Mouse (Mus musculus): Measurements from ENCODE around the gene Sox5.

The Sox5 gene

GRCm38 (mm10) chr6:144781431-144782030 lies at the start of gene Sox5:
Gene Sox5 (minus strand): TSS chr6:144781977.
- peak; percentile 35 to 49 for DNase-seq (ENCODE audit: low spot score in 2 of 2)

- DNase-seq (ENCODE audit: low spot score in 2 of 2) = no peak
Observed at GRCm38 (mm10) chr6:144825018-144825602, 43.3 kb upstream of the Sox5 start.

GRCm38 (mm10) chr6:144824153-144824552 lies 42.4 kb upstream of the Sox5 start:
- no peak for DNase-seq (ENCODE audit: low spot score in 2 of 2)

- DNase-seq (ENCODE audit: low spot score in 2 of 2) = no peak
Observed at GRCm38 (mm10) chr6:144822594-144822993, 40.8 kb upstream of the Sox5 start.

- DNase-seq (ENCODE audit: low spot score in 2 of 2) = no peak
Observed at GRCm38 (mm10) chr6:144821019-144821418, 39.2 kb upstream of the Sox5 start.

- no peak for DNase-seq (ENCODE audit: low spot score in 2 of 2)
Observed at GRCm38 (mm10) chr6:144818016-144818415, 36.2 kb upstream of the Sox5 start.

- no peak for DNase-seq (ENCODE audit: low spot score in 2 of 2)
Observed at GRCm38 (mm10) chr6:144817329-144817932, 35.7 kb upstream of the Sox5 start.

- no peak for DNase-seq (ENCODE audit: low spot score in 2 of 2)
Observed at GRCm38 (mm10) chr6:144815542-144815941, 33.8 kb upstream of the Sox5 start.

GRCm38 (mm10) chr6:144814931-144815364 lies 33.2 kb upstream of the Sox5 start:
- peak; percentile 19 to 32 for DNase-seq (ENCODE audit: low spot score in 2 of 2)

- no peak for DNase-seq (ENCODE audit: low spot score in 2 of 2)
Observed at GRCm38 (mm10) chr6:144804321-144804720, 22.5 kb upstream of the Sox5 start.

GRCm38 (mm10) chr6:144803063-144803462 lies 21.3 kb upstream of the Sox5 start:
- DNase-seq (ENCODE audit: low spot score in 2 of 2) = no peak

- DNase-seq (ENCODE audit: low spot score in 2 of 2) = no peak
Observed at GRCm38 (mm10) chr6:144794356-144794755, 12.6 kb upstream of the Sox5 start.

GRCm38 (mm10) chr6:144792871-144793270 lies 11.1 kb upstream of the Sox5 start:
- no peak for DNase-seq (ENCODE audit: low spot score in 2 of 2)

GRCm38 (mm10) chr6:144783295-144783694 lies 1.5 kb upstream of the Sox5 start:
- DNase-seq (ENCODE audit: low spot score in 2 of 2) = no peak

- DNase-seq (ENCODE audit: low spot score in 2 of 2) = no peak
Observed at GRCm38 (mm10) chr6:144782866-144783265, 1.1 kb upstream of the Sox5 start.

- no peak for DNase-seq (ENCODE audit: low spot score in 2 of 2)
Observed at GRCm38 (mm10) chr6:144782031-144782857, 467 bp upstream of the Sox5 start.

GRCm38 (mm10) chr6:144780608-144781285 lies 1.0 kb downstream of the Sox5 start:
- DNase-seq (ENCODE audit: low spot score in 2 of 2) = no peak

- no peak for DNase-seq (ENCODE audit: low spot score in 2 of 2)
Observed at GRCm38 (mm10) chr6:144779945-144780607, 1.7 kb downstream of the Sox5 start.

GRCm38 (mm10) chr6:144777356-144778035 lies 4.3 kb downstream of the Sox5 start:
- no peak for DNase-seq (ENCODE audit: low spot score in 2 of 2)

GRCm38 (mm10) chr6:144773736-144774135 lies 8.0 kb downstream of the Sox5 start:
- no peak for DNase-seq (ENCODE audit: low spot score in 2 of 2)

- no peak for DNase-seq (ENCODE audit: low spot score in 2 of 2)
Observed at GRCm38 (mm10) chr6:144772985-144773384, 8.8 kb downstream of the Sox5 start.

Measured in frontal cortex, postnatal 10 days (tissue).